Mouse (Mus musculus) spleen, adult 2 months (tissue): ENCODE measurements around the gene Arl8a.

Experiments
- CTCF ChIP-seq: fragments of 200-500 bp; IDR thresholded peaks from 2 replicates; pipeline ENCODE4 v1.5.1; 2011; ENCODE audit warnings: mild to moderate bottlenecking, inconsistent platforms; ENCODE audit not compliant: insufficient read depth, insufficient read length, insufficient replicate concordance; ENCODE audit errors: extremely low read depth
- POLR2A ChIP-seq: fragments of 200-500 bp; IDR thresholded peaks from 2 replicates; pipeline ENCODE4 v1.6.1; 2011; ENCODE audit warnings: low read depth, low read length, inconsistent platforms

GRCm38 (mm10) chr1:135168453-135169200, 22.0 kb downstream of the Arl8a start:
- TF ChIP-seq CTCF (no peak), POLR2A (no peak)
